4 mouse cellular contexts compared by ENCODE assay signal in genomic region chr16:67949112-67949511, GRCm38 (mm10).
"Had no signal": no experiment of that assay in that cellular context is flagged by ENCODE, and none has a peak within 500 bp of the region (broad histone marks: within the 10 kb centered on the region; RNA-seq: fewer than 3 reads in every experiment).

No protein-coding gene starts in this region.

- H3K9me3 ChIP-seq: neural tube, embryonic 12.5 days; neural tube, embryonic 13.5 days; stomach, embryonic 15.5 days had no signal

- H3K36me3 ChIP-seq: neural tube, embryonic 12.5 days; neural tube, embryonic 13.5 days; stomach, embryonic 15.5 days had no signal

- H3K27me3 ChIP-seq: neural tube, embryonic 12.5 days; neural tube, embryonic 13.5 days; stomach, embryonic 15.5 days had no signal

- H3K4me2 ChIP-seq: neural tube, embryonic 12.5 days; neural tube, embryonic 13.5 days; stomach, embryonic 15.5 days had no signal

- H3K4me1 ChIP-seq: neural tube, embryonic 12.5 days; neural tube, embryonic 13.5 days; stomach, embryonic 15.5 days had no signal

- H3K9ac ChIP-seq: neural tube, embryonic 12.5 days; neural tube, embryonic 13.5 days; stomach, embryonic 15.5 days had no signal

- H3K4me3 ChIP-seq: neural tube, embryonic 12.5 days; neural tube, embryonic 13.5 days; stomach, embryonic 15.5 days had no signal

- H3K27ac ChIP-seq: neural tube, embryonic 12.5 days; neural tube, embryonic 13.5 days; stomach, embryonic 15.5 days; stomach, postnatal 0 days had no signal
